Mouse (Mus musculus): ENCODE results near the gene Nf1.

The Nf1 gene

GRCm38 (mm10) chr11:79459846-79460245 lies 120.4 kb downstream of the Nf1 start:
- no peak for DNase-seq (ENCODE audit: inconsistent age in 2 of 2, low spot score in 1 of 2)

DNA sequence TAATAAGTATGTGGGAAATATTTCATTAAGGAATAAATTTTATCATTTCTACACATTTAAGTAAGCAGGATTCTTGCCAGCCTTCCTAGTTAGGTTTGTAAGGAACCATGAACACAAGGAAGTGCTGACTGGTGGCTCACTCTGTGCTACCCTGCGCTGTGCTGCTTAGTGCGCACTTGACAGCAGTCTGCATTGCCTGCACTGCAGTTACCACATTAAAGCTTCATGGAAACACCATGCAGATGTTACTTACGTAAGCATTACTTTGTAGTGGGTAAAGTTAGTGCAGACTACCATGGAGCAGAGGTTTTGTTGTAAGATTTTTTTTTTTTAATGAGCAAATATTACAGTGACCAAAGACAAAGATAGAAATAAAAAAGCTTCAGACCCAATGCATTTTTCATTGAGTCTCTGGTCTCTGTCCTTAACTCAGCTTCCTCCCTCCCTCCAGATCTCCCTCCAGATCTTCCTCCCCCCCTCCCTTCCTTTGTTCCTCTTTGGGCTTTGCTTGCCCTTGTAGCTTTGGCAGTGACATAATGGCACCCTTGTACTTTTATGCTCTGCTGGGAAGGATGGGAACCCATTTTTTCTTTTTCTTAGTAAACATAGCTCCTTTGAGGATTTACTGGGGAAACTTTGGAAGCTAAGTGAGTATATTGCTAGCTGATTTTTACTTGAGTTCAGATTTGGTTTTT lies 121.4 kb downstream of the Nf1 start:
- DNase-seq (ENCODE audit: inconsistent age in 2 of 2, low spot score in 1 of 2) = no peak

GRCm38 (mm10) chr11:79468097-79468496 lies 128.6 kb downstream of the Nf1 start:
- no peak for DNase-seq (ENCODE audit: inconsistent age in 2 of 2, low spot score in 1 of 2)

DNA sequence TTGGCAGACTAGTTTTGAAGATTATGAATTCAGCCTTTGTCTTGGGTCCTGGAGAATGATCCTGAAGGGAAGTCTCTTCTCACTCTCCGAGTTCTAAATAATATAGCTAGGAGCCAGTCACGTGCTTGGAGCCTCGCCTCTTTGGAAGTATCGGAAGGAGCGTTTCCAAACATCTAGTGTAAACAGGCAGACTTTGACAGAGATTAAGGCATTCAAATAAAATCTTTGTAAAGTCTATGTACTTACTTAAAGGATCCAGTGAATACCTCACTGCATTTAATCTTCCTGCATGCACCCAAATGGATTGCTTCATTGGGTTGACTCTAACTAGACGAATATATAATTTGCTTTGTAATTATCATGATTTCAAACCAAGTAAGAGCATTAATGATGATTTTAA lies 143.9 kb downstream of the Nf1 start:
- no peak for DNase-seq (ENCODE audit: inconsistent age in 2 of 2, low spot score in 1 of 2)

DNA sequence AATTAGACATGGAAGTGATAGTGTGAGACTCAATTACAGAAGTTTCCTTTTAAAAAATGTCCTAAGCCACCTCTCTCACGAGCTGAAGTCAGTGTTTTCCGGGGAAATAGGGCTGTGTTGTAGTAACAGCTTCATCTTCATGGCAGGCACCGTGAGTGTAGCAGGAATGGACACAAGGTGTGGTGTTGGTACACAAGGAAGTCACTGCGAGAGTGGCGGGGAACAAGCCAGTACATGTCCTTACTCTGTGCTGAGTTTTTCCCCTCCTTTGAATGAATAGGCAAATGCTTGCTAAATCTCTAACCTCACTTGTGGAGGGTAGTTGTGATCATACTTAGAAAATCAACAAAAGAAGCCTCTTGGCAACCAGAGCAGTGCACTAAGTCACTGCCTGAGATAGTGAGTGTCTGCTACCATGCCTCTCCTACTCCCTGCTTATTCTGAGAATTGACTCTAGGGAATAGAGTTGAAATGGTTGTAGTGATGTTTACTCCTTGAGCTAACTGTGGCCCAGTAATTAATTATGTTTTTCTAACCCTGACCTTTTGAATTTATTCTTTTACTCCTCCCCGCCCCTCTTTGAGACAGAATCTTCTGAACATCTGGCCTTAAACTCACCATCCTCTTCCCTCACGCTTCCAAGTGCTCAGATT lies 144.5 kb downstream of the Nf1 start:
- peak in 1 of 2 experiments; percentile 52 for DNase-seq (ENCODE audit: inconsistent age in 2 of 2, low spot score in 1 of 2)

- DNase-seq (ENCODE audit: inconsistent age in 2 of 2, low spot score in 1 of 2) = no peak
Measured at GRCm38 (mm10) chr11:79484721-79485120, 145.2 kb downstream of the Nf1 start.

DNA sequence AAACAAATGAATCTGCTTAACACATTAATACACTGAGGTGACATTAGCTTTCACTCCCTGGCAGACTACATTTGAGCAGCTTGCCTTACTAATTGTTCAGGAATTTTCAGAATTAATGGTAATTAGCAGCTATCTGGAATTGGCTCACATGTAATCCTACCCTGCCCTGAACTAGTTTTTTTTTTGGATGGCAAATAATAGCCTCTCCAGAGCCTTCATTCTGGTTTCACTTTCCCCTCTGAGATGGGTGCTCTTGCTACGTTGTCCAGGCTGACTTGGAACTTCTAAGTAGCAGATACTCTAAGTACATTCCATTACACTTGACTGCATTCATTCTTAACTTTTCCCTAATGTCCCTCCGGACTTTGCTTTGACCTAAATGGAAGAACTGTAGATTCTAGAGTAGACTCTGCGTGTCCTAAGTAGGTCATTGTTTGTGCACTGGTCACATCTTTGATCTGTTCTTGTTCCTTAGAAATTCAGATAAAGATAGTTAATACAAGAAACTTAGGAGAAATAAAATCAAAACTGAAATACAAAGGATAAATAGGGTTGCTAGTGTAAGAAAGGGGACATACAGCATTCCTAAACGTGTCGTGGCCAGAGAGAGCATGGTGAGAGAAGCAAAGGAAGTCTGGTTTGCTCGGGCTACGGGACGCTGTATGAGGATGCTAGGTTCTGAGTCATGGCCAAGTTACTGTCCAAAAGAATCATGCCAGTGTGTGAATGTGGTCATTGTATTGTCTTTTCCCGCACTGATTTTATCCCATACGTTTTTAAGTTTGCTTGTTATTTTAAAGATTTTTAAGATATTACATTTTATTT lies 155.7 kb downstream of the Nf1 start:
- peak in 1 of 2 experiments; percentile 36 for DNase-seq (ENCODE audit: inconsistent age in 2 of 2, low spot score in 1 of 2)

GRCm38 (mm10) chr11:79502917-79503316 lies 163.4 kb downstream of the Nf1 start:
- no peak for DNase-seq (ENCODE audit: inconsistent age in 2 of 2, low spot score in 1 of 2)

DNA sequence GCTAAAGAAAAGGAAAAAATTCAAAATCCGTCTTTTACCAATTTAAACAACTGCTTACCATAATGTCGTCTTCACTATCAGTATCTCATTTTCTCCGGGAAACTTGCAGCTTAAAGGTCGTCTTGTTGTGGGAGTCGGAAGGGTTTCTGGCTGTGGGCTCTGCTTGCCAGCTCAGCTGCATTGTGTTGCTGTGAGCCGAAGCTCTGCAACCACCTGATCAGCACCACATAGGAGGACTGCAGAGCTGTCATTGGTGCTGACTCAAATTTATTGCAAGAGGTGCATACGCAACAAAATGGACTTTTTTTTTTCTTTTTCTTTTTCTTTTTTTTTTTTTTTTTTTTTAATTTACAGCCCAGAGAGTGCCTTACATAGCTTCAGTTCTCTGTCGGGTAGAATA lies 164.4 kb downstream of the Nf1 start, which contains the start of gene Omg:
TSS of gene Omg (minus strand) at position 240 of the 400 bp plus-strand sequence.
- peak; percentile 15 to 40 for DNase-seq (ENCODE audit: inconsistent age in 2 of 2, low spot score in 1 of 2)

- no peak for DNase-seq (ENCODE audit: inconsistent age in 2 of 2, low spot score in 1 of 2)
Measured at GRCm38 (mm10) chr11:79504506-79504905, 165.0 kb downstream of the Nf1 start.

DNA sequence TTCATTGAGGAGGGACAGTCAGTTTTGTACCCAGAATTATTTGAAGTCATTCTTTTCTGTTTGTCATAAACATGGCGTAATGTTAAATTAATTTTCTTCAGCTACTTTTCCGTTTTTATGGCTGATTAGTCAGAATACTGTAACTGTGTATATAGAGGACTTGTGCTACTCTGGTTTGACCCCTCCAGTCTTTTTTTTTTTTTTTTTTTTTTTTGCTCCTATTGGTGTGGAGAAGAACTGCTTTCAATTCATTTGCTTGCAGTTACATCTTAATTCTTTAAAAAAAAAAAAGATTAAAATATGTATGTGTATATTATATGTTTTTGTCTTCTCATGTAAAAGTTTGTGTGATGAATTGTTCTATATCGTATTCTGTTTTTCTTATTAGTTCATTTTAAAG lies 172.5 kb downstream of the Nf1 start:
- DNase-seq (ENCODE audit: inconsistent age in 2 of 2, low spot score in 1 of 2) = no peak

DNA sequence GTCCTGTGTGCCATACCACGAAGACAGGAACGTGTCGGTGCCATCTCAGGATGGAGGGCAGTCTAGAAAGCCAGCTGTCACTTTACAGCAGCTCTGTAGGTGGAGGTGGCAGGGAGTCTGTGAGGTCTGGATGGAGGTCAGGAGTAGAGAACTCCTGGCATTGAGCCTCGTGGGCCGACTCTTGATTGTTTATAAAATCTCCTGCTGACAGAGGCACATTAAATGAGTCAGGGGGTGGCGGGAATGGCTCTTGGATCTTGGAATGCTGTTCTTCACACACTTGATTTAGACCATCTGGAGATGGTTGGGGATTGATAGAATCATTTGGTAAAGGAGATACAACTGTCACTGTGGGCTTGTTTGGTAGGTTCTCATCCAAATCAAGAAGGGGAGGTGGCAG lies 175.8 kb downstream of the Nf1 start:
- no peak for DNase-seq (ENCODE audit: inconsistent age in 2 of 2, low spot score in 1 of 2)

GRCm38 (mm10) chr11:79515798-79516197 lies 176.3 kb downstream of the Nf1 start:
- no peak for DNase-seq (ENCODE audit: inconsistent age in 2 of 2, low spot score in 1 of 2)

- no peak for DNase-seq (ENCODE audit: inconsistent age in 2 of 2, low spot score in 1 of 2)
Measured at GRCm38 (mm10) chr11:79519299-79519698, 179.8 kb downstream of the Nf1 start.

GRCm38 (mm10) chr11:79519878-79520291 lies 180.4 kb downstream of the Nf1 start:
- DNase-seq (ENCODE audit: inconsistent age in 2 of 2, low spot score in 1 of 2) = no peak

DNA sequence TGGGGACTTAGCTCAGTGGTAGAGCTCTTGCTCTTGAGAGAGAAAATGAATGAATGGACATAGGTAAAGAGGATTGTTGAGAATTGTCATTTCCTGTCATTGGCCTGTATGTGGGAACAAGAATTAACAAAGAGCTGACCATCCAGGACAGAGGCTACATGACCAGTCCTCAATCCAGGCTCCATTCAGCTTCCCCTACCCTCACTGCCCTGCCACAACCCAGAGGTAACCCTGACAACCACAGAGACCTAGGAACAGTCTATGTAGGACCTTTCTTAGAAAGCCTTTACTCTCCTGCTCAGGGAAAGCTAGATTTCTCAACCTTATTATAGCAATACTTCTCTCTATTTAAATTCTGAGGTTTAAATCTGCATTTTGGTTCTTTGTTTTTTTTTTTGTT lies 181.3 kb downstream of the Nf1 start:
- DNase-seq (ENCODE audit: inconsistent age in 2 of 2, low spot score in 1 of 2) = no peak

GRCm38 (mm10) chr11:79521930-79522329 lies 182.4 kb downstream of the Nf1 start:
- DNase-seq (ENCODE audit: inconsistent age in 2 of 2, low spot score in 1 of 2) = no peak

DNA sequence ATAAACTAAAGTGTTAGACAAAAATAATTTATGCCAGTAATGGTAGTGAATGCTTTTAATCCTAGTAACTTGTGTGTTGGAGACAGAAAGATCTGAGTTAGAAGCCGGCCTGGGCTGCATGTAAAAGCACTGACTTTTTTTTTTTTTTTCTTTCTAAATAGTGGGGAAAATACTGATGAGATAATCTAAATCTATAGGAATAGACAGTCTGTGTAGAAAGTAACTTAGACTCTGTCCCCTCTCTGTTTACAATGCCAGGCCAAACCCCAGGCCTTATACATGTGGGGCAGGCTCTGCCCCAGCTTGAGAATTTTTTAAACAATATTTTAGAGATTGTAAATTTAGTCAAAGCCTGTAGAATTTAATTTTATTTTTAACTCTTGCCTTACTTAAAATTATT lies 183.5 kb downstream of the Nf1 start:
- DNase-seq (ENCODE audit: inconsistent age in 2 of 2, low spot score in 1 of 2) = no peak

GRCm38 (mm10) chr11:79523560-79524309 lies 184.2 kb downstream of the Nf1 start, which contains the start of gene Evi2b:
Gene Evi2b (minus strand): TSS chr11:79523762.
- no peak for DNase-seq (ENCODE audit: inconsistent age in 2 of 2, low spot score in 1 of 2)

DNA sequence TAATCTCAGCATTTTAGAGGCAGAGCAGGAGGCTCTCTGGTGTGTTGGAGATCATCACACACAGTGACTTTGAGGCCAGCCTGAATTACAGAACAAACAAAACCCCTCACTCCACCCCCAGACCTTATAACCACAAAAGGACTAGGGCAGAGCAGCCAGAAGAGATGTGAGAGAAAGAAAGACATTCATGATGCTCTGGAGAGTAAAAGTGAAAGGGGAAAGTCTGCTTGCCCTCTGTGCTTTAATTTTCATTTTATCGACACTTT lies 184.8 kb downstream of the Nf1 start:
- DNase-seq (ENCODE audit: inconsistent age in 2 of 2, low spot score in 1 of 2) = no peak

GRCm38 (mm10) chr11:79526549-79526948 lies 187.1 kb downstream of the Nf1 start:
- DNase-seq (ENCODE audit: inconsistent age in 2 of 2, low spot score in 1 of 2) = no peak

Data from adrenal gland, adult (tissue).